Mouse (Mus musculus): ENCODE measurements at regions not wholly inside any gene's neighbourhood (a gene's known extent, or its start where the extent isn't known, plus 50 kb on each side); places are given as distances from the start of the nearest gene placed in this dataset.
"Not testable (repeated sequence)": the region's sequence is repeated elsewhere in the genome, so short reads cannot be mapped to it uniquely, and the experiment has no call there.

DNA sequence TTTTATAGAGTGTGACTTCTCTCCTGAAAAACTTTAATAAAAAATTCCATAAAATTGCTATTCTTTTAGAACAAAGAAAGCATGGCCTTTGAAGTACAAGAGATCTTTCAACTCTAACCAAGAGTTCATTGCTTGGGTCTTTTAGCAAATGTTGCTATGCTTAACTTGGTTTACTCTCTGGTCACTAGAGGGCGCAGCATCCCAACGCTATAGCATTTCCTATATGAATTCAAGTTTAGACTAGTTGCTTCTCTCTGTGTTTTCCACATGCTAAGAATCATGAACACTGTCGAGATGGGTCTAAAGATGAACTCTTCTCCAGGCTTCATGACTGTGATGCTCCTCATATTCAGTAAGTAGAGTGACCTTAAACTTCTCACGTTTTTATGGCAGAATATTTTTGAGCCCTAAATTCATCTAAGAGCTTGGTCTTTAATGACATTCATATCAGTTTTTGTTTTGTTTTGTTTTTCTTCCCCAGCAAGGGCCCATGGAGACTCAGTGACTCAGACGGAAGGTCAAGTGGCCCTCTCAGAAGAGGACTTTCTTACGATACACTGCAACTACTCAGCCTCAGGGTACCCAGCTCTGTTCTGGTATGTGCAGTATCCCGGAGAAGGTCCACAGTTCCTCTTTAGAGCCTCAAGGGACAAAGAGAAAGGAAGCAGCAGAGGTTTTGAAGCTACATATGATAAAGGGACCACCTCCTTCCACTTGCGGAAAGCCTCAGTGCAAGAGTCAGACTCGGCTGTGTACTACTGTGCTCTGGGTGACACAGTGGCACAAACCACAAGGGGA is 823.2 kb upstream of the Olfr1507 start:
- DNase-seq (ENCODE audit: low spot score), result not testable (repeated sequence)

DNA sequence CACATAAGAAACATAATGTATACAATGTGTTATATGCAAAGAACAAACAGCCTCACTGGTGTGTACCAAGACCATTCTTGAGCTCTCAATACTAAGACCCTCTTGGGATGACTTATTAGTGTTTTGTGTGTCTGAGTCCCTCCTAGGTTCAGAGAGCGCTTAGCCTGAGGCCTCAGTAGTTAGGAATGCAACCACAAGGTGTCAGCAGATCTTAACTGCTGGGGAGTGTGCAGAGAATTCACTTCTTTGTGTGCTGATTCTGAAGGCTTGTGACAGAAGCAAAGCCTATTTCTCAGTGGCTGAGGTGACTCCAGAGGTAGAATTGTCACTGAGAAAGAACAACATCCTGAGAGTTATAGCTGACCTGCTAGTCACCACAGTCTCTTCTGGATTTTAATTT is 816.9 kb upstream of the Olfr1507 start:
- DNase-seq (ENCODE audit: low spot score), result not testable (repeated sequence)

- DNase-seq (ENCODE audit: low spot score), result not testable (repeated sequence)
Measured at GRCm38 (mm10) chr14:53303179-53303578, 807.6 kb upstream of the Olfr1507 start.

DNA sequence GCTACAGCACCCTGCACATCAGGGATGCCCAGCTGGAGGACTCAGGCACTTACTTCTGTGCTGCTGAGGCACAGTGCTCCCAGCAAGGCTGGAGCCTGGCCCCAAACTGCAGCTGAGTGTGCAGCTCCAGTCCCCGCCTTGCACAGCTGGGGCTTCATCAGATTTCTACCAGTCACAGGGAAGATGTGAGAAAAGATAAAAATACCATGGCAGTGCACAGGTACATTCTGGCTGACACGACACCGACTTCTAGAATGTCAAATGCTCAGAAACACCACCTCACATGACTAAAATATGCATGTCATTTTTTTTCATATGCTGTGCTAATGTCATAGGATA is 806.9 kb upstream of the Olfr1507 start:
- DNase-seq (ENCODE audit: low spot score), result not testable (repeated sequence)

DNA sequence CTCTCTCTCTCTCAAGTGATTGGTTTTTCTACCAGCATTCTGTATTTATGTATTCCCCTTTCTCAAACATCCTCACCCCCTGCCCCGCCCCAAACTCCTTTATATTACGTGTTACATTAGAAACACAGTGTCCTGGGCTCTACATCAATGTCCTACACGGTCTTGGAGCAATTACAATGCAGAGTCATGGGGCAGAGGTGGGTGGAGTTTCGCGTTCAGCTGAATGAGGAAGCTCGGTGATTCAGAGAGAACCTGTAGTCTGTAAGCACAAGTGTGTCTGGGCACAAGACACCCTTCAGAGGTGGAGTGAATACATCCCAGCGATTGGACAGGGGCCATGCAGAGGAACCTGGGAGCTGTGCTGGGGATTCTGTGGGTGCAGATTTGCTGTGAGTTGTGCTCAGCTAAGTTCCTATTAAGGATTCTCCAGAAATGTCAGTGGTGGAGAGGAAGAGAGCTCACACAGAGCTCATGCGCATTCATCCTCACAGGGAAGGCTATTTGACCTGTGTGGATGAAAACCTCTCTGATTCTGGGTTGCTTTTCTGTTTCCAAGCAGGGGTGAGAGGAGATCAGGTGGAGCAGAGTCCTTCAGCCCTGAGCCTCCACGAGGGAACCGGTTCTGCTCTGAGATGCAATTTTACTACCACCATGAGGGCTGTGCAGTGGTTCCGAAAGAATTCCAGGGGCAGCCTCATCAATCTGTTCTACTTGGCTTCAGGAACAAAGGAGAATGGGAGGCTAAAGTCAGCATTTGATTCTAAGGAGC is 806.4 kb upstream of the Olfr1507 start:
- not testable (repeated sequence) for DNase-seq (ENCODE audit: low spot score)

- not testable (repeated sequence) for DNase-seq (ENCODE audit: low spot score)
Measured at GRCm38 (mm10) chr14:53301110-53301509, 805.6 kb upstream of the Olfr1507 start.

DNA sequence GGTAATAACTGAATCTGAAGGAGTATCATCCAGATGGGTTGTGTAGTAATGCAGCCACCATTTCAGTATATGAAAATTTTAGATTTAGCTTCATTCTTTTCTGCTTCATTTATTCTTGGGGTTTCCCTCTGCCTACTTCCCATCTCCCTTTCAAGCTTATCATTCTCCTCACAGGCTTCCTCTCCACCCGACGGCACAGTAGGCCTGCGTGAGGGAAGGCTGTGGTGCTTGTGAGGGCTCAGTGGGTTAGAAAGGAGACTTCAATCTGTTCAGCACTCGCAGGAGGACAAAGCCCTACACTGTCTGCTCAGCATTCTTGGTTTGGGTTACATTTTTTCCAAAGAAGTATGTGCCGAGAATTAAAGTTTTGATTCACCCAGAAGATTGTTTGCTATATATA is 804.2 kb upstream of the Olfr1507 start:
- DNase-seq (ENCODE audit: low spot score), result not testable (repeated sequence)

GRCm38 (mm10) chr14:53283350-53284141 is 788.0 kb upstream of the Olfr1507 start:
- not testable (repeated sequence) for DNase-seq (ENCODE audit: low spot score)

- DNase-seq (ENCODE audit: low spot score), result not testable (repeated sequence)
Measured at GRCm38 (mm10) chr14:53273218-53273617, 777.7 kb upstream of the Olfr1507 start.

DNA sequence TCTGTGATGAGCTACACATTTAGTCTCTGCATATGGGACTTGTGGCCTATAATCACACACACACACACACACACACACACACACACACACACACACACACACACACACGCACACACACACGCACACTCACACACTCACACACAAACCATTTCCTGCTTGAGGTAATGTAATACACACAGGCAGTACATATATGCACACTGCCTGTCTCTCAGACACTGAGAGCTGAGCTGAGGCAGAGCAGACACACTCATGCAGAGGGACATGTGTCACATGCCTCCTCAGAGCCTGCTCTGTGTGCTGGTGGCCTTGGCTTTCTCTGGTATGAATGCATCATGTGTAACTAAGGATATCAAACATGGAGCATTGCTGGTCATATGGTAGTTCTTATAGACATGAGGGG is 772.1 kb upstream of the Olfr1507 start:
- not testable (repeated sequence) for DNase-seq (ENCODE audit: low spot score)

DNA sequence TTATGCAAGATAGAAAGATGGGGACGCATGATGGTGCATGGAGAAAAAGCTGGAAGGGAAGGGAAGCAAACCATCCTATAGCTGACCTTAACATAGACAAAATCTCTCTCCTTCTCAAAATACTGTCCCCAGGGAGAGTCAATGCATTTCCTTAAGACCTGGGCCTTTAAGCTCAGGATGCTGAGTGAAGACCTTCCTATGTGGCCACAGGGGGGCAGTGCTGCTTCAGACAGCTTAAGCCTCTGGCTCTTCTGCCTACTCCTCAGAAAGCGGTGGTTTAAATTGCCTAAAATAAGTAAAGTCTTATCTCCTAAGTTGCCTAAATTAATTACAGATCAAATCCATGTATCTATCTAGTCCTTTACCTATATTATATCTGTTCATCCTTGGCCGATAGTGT is 760.4 kb upstream of the Olfr1507 start:
- not testable (repeated sequence) for DNase-seq (ENCODE audit: low spot score)

DNA sequence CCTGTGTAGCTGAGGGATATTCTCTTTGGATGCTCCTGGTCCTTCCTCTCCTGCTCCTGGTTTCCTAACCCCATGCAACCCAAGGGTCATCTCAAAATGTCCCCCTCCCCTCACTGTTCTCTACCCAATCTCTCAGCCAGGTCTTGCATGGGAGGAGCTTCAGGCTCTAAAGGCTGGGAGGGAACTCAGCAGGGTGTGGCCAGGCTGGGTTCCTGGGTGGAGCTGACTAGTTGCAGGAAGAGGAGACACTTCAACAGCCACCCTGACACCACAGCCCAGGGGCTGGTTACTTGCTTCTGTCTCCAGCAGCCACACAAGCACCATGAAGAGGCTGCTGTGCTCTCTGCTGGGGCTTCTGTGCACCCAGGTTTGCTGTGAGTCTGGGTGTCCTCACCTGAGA is 757.9 kb upstream of the Olfr1507 start:
- DNase-seq (ENCODE audit: low spot score), result not testable (repeated sequence)

GRCm38 (mm10) chr14:53231142-53231541 is 735.6 kb upstream of the Olfr1507 start:
- DNase-seq (ENCODE audit: low spot score), result not testable (repeated sequence)

DNA sequence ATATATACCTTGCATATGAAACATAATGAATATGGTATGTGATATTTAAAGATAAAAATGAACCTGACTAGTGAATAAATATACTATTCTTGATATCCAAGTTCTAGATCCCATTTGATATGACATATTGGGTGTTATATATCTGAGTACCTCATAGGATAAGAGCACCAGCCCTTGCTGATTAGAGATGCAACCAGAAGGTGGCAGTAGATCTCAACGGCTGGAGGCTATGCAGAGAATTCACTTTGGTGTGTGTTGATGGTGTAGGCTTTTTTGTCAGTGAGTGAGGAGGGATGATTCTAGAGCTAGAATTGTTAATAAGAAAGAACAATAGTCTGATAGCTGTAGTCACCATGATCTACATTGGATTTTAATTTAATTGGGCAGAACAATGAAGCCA is 729.2 kb upstream of the Olfr1507 start:
- DNase-seq (ENCODE audit: low spot score), result not testable (repeated sequence)

- not testable (repeated sequence) for DNase-seq (ENCODE audit: low spot score)
Measured at GRCm38 (mm10) chr14:53210554-53210953, 715.0 kb upstream of the Olfr1507 start.

DNA sequence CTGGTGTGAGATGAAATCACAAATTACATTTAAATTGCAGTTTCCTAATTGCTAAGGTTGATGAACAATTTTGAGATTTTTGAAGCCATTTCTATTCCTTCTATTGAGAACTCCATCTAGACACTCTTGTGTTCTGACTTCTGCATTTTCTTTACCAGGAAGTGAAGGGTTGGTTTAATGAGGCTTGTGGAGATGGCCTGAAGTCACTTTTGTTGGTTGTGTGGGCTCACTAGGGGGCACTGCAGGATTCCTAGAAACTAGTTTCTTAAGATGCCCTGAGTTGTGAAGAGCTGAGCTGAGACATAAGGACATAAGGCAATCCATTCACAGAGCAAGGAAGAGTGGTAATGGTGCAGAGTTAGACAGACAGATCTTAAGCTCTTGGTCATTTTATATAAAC is 713.7 kb upstream of the Olfr1507 start:
- not testable (repeated sequence) for DNase-seq (ENCODE audit: low spot score)

DNA sequence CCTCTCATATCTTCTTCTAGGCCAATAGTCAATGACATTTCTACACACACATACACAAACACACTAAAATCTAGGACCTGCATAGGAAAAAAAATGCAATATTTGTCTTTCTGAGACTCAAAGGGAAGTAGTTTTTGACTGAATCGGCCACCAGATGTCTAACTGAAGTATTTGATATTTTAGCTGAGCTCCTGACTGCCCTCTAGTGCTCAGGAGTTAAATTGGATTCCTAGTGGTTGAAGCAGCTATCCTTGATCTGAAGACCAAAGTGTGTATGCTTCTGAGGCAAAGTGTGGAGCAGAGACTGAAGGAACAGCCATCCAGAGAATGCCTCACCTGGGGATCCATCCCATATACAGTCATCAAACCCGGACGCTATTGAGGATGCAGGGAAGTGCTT is 695.4 kb upstream of the Olfr1507 start:
- DNase-seq (ENCODE audit: low spot score), result not testable (repeated sequence)

DNA sequence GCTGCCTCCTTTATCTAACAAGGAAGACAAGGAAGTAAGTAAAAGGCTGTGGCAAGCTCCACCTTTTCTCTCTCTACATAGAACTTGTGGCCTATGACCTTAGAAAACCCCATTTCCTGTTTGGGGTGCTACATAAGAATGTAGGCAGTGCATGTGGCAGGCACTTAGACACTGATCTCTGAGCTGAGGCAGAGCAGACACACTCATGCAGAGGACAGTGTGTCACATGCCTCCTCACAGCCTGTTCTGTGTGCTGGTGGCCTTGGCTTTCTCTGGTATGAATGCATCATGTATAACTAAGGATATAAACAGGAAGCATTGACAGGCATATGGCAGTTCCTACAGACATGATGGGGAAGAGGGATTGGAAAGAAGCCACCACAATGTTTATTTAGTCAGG is 678.5 kb upstream of the Olfr1507 start:
- not testable (repeated sequence) for DNase-seq (ENCODE audit: low spot score)

DNA sequence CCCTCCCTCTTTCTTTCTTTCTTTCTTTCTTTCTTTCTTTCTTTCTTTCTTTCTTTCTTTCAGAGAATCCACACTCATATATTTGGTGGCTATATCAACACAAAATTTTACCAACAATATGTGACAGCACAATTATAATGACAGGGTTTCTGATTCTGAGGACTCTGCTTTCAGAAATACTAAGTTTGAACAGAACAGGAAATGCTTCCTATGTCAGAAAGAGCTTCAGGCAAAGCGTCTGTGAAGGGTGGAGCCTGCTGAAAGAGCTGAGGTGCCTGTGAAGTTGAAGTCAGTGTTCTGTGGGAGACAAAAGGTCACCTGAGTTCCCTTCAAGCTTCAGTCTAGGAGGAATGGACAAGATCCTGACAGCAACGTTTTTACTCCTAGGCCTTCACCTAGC is 670.8 kb upstream of the Olfr1507 start:
- not testable (repeated sequence) for DNase-seq (ENCODE audit: low spot score)

GRCm38 (mm10) chr14:53159012-53159411 is 663.5 kb upstream of the Olfr1507 start:
- not testable (repeated sequence) for DNase-seq (ENCODE audit: low spot score)

- DNase-seq (ENCODE audit: low spot score), result not testable (repeated sequence)
Measured at GRCm38 (mm10) chr14:53134783-53135182, 639.2 kb upstream of the Olfr1507 start.

DNA sequence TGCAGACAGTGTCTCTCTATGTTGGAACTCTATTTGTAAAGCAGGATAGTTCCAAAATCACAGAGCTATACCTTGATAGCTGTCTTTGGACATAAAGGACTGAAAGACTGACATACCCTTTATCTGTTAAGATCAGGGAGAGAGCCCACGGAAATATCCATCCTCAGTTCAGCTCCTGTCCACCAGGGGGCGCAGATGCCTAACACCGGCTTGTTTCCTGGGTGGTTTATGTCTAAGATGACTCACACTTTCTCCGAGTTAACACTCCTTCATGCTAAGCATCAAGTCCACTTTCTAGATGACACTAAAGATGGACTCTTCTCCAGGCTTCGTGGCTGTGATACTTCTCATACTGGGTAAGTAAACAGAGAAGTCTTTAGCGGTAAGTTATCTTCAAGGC is 636.8 kb upstream of the Olfr1507 start:
- peak; percentile 1 for DNase-seq (ENCODE audit: low spot score)

Data from ovary, postnatal 14 days (tissue).